Mouse (Mus musculus) thymus, postnatal 0 days (tissue): Measurements from ENCODE around the gene Xkrx. TPM values are rescaled to one million over a fixed set of nuclear protein-coding genes. Genes with fewer than 3 reads are reported as not detected.
A peak's percentile ranks its signal among the peaks of the same experiment; 100 is the strongest.
"Not testable (repeated sequence)": the region's sequence is repeated elsewhere in the genome, so short reads cannot be mapped to it uniquely, and the experiment has no call there.

Experiments used
- DNase-seq: peaks from one replicate; pipeline ENCODE4 v3.0.0-alpha.2; 2015; ENCODE audit warnings: low spot score
- polyA plus RNA-seq: library from polyadenylated mRNA; unstranded; fragments of >200 nt; fragmentation: Nextera tagmentation; extraction: Ambion mirVana; gene quantifications from 2 replicates; pipeline ENCODE4 v1.2.1, GENCODE M21; 2015

The Xkrx gene
- polyA plus RNA-seq, result 7.0 and 8.0 TPM in 2 replicates

DNA sequence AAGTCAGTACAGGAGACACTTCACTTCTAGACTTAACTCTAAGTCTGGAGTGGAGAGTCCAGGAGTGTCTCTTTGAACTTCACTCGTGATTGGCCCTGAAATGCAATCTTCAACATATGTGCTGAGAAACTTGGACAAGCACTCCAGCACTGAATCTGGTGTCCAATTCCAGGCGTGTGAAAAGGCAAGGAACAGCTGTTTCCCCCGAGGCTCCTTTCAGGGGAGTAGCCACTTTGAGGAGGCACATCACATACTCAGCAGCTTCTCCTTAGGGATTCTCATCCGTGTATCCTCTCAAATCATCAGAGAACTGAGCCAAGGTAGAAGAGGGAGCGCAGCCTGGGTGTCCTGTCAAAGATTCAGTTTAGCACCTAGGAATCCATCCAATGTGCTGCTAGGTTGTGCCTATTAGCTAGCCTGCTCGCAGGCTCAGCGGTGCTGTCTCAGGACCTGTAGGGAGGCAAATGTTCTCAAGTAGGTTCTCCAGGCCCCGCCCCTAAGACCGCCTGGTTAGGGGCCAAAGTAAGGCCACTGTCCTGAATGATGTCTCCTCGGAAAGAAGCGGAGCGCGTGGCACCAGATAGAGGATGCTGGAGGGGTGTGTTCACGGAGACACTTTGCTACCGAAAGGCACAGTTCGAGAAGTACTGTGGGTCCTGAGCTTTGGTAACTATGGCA, at the start of gene Xkrx:
Gene Xkrx (minus strand): TSS at position 34 of the 678 bp plus-strand sequence.
- peak; percentile 13 for DNase-seq

DNA sequence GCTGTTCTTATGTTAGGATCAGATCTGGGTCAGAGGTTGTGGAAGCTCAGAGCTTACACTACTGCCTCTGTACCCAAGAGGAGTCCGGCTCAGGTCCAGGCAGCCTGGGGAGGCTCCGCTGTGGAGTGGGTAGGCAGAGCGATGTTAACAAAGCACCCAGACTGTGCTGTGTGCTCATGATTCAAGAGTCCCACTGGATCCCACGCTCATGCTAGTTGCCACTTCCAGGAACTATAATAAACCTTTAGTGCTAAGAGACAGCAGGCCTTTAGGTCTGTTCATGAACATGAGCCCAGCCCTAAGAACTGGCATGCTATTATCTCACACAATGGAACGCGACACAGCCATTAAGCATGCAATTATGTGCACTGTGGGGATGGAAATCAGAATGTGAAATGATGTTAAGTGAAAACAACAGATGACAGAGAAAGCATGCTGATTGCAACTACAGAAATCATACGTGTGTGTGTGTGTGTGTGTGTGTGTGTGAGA, 49.3 kb upstream of the Xkrx start:
- no peak for DNase-seq

DNA sequence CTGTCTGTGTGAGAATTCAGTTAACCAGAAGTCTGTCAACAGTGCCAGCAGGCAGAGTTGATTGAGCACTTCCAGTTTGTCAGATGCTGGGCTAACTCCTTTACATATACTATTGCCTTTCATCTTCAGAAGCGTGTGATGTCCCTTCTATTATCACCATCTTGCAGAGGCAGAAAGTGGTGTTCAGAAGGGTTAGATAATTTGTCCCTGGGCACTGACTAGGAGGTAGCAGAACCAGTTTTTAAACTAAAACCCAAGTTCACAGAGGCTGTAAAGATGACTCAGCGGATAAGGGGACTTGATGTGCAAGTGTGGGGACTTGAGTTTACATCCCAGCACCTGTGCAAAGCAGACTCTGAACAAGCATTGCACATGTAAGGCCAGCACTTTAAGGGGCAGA, 46.6 kb upstream of the Xkrx start:
- no peak for DNase-seq

DNA sequence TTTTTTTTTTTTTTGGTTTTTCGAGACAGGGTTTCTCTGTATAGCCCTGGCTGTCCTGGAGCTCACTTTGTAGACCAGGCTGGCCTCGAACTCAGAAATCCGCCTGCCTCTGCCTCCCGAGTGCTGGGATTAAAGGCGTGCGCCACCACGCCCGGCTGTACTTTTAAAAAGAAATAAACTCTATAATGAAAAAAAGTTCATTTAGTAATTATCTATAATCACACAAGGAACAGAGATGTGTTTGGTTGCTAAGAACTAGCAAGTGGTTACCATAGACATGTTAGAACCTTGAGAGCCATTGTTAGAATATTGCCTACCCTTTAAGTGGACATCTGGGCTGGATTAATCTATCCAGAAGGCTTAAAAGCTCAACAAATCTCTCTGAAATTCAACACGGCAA, 25.3 kb upstream of the Xkrx start, which contains the start of gene Arl13a:
Gene Arl13a (plus strand): TSS at position 301 of the 400 bp plus-strand sequence.
- not testable (repeated sequence) for DNase-seq

DNA sequence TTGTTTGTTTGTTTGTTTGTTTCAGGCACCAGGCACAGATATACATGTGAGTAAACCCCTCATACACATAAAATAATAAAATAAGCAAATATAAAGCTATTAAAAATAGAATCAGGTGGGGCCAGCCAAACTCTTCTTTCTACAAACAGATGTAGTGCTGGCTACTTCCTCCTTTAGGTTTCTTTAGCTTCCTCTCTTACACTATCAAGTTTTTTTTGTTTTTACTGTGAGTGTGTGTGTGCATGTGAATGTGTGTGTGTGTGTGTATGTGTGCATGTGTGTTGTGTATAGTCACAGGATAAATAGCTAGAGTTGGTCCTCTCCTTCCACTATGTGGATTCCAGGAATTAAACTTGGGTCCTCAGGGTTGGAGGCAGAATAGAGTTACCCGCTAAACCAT, 12.8 kb upstream of the Xkrx start:
- DNase-seq, result no peak

DNA sequence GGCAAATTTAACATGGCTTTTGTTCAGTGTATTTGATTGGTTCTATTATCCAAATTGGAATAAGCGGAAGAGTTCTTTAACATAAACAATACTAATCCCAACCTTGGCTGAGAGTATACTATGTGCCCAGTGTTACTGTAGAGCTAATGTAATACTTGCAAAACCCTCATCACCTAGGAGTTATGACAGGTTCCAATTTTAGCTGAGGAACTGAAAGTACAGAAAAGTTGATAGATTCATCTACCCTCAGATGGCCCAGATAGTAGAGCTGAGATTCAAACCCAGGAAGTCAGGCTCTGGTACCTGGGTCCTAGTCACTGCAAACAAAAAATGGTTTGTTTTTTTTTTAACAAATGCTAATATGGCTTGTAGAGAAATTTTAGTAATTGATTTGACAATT, 8.7 kb upstream of the Xkrx start:
- no peak for DNase-seq

DNA sequence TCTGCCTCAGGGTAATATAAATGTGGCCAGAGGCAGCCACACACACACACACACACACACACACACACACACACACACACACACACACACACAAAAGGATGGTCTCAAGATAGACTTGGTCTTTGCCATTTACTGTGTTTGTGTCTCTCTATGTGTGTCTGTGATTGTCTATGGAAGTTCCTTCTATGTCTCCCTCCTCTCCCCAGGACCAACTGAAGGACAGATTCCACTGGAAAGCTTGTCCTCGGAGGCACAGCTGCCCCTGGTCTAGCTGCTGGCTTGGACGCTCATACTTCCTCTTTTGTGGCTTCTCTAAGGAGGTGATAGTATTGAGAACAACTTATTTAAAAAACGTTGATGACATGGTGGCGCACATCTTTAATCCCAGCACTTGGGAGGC, 1.6 kb upstream of the Xkrx start:
- no peak for DNase-seq

DNA sequence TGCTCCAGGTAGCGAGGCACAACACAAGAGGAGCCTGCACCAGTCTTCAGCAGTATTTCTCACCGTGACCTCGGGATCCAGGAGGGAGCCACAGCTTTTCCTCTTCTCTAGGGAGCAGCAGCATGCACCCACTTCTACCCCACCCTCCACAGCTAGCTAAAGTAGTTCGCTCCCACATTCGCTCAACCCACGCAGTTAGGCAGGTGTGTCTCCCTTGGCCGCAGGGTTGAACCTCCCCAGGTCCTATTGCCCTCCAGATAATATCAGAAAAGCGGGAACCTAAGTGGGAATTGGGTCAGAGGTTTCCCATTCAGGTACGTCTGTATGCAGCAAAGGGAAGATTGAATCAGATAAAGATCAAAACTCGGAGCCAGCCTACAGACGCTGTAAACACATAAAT, 950 bp upstream of the Xkrx start:
- DNase-seq, result peak; percentile 33

DNA sequence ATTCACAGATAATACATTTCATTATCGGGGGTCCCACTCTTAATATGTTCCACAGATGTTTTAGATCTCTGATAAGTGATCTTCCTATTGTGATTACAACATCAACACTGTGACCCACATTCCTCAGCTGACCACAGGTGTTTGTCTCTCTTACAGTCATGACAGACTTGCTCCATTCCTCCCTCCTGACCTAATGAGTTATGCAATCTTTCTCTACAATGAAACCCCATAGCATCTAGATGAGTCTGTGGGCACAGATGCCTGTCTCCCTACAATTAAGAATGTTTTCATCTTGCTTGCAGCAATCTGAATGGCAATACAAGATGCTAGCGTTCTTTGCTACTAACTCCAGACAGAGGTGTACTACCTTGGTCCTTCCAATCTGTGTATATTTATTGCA, 1.4 kb downstream of the Xkrx start:
- no peak for DNase-seq

DNA sequence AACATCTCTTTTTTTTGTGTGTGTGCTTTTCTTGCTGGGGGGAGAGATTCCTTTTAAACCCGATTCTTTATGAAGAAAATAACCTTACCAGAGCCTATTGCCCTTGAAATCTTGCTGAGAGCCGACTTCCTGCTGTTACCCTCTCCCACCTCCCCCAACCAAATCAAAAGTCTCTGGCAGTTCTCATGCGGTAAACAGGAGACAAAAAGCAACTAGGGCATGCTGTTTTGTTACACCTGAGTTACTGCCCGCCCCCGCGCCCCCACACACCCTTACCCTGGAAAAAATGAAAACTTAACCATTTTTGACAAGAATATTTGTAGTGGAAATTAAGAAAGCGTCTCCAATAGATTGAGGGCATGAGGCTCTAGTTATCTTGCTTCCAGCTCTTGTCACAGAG, 3.7 kb downstream of the Xkrx start:
- peak; percentile 53 for DNase-seq

DNA sequence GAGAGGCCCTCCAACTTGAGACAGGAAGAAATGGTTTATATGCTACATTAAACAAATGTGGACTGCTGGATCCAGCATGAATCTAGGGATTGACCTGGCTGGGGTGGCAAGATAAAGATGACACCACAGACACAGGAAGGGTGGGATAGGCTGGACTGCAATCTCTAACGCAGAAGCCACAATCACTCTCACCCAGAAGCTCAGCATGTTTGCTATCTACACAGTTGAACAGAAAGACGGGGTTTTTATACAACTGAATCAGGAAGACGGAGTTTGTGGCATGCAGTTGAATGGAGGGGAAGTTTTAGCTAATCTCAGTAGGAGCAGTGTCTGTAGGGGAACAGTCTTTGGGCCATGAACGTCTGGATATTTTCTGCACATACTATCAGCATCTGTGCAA, 19.9 kb downstream of the Xkrx start:
- DNase-seq, result no peak

DNA sequence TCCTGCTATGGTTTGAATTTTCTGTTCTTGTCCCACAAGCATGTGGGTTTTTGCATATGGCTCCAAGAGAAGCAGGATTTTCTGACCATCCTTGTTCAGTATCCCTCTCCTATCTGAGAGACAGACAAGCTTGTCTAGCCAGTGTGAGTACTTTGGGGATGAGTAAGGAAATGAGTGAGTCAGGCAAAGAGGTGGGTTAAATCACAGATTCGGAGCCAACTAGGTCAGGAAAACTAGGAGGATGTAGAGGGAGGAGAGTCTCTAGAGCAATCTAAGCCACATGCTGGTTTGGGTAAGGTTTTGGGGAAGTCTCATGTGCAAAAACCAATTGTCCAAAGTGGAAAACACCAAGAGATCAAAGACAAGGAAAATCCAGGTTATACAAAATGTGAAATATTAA, 20.3 kb downstream of the Xkrx start:
- no peak for DNase-seq

DNA sequence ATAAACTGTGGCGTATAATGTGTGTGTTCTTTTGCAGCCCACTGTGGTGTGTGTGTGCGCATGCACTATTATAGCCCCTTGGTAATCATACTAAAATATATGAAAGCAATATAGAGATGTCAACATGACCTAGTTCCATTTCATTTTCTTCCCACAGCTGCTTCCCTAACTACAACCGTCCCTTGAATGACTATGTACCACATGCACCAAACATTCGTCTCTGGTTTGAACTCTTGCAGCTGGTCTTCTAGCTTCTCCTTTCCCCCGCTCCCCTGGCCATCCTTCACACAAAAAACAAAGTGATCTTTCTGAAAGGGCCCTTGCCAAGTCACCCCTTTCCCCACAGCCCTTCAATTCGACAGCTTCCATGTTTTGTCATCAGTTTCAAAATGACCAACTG, 21.9 kb downstream of the Xkrx start:
- DNase-seq, result peak; percentile 41

DNA sequence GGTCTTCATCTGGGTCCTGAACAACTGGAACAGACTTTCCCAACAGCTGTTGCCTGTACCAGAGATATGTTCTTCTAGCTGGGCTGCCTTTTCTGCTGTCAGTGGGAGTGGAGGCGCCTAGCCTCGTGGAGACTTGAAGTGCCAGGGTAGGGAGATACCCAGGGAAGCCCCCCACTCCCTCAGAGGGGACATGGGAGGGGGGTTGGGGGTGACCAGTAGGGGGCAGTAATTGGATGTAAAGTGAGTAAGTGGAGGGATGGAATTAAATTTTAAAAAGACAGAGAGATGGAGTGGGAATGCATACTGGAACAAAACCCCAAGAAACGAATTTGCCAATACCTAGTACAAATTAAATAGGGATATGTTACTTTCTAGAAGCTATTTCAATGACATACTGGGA, 28.1 kb downstream of the Xkrx start:
- peak; percentile 33 for DNase-seq

DNA sequence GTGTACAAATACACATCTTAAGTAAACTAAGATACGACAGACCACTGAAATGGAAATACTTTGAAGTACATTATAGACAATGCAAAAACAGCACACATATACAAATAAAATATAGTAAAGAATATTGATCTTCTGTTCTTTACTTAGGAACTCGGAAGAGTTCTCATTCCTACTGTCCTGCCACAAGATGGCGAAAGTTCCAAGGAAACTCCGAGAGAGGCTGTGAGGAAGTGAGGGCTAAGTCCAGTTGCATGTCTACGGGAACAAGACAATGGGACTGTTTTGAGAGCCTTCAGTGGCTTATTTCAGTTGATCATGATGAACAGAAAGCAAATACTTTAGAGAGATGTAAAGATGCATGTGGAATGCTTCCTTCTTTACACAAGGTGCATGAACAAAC, 29.6 kb downstream of the Xkrx start:
- DNase-seq, result no peak

DNA sequence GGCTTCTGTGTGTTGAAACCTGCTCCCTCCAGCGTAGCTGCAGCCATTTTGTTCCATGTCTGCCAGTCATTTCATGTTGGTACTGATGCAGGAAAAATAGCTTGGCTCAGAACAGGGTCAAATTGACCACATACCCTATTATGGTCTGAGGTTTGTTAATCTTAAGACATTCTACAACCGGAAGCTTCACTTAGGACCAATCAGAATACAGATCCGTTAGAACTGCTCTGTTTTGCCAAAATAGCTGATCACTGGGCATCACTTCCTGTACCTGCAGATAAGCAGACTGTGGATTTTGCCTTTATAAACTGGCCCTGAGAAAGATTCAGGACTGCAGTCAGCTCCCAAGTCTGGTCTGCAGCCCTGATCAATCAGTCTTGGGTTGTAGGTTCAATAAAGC, 33.3 kb downstream of the Xkrx start:
- DNase-seq, result no peak

DNA sequence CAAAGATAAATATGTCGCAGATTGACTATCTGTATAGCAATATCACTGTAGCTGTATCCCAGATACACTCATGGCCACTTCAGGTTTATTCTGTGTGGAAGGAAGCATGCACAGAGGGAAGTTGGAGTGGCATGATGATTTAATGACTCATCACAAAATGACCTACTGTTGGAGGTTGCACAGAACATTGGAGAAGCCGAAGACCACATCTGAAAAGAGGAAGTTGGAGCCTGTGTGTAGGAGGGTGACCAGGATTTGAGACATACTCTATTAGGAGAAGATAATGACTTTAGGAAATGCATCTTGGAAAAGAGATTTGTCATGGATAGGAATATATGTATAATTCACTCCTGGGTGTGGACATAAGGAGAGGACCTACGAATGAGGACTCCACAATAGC, 45.5 kb downstream of the Xkrx start:
- no peak for DNase-seq

DNA sequence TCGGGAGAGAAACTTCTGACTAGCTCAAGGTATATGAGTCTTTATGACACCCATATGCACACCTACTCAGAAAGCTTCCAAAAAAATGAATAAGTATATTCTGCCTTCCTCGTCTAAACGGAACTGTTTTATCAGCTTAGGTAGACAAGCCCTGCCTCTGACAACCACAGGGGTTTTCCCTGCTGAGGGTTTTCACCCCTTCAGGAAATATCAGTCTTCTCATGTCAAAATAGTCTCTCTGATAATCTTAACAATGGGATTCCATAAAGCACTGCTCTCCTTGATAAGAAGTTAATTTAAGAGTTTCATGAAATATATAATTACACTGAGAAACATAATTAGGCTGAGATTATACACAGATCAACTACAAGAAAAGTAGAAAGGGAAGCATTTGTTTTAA, 50.1 kb downstream of the Xkrx start:
- no peak for DNase-seq

DNA sequence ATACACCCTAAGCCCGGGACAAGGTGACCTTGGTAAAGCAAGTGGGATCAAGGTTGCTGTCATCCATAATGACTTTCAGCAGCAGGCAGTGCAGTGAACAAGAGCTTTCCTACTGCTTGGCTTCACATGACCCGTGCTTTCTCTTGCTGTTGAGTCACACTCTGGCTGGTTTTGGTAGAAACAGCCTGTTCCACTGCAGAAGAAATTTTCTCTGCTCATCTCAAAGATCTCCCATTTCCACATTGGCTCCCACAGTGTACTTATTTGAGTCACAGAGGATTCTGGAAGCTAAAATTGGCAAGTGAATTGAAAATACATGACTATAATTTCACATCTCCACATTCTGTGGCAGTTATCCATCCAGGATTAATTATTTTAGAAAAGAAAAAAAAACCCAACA, 59.2 kb downstream of the Xkrx start:
- DNase-seq, result no peak
